Comparison of ENCODE assay signal across 13 mouse cellular contexts in genomic region chr6:38748037-38748436, GRCm38 (mm10).
"Had no signal": no experiment of that assay in that cellular context is flagged by ENCODE, and none has a peak within 500 bp of the region (broad histone marks: within the 10 kb centered on the region; RNA-seq: fewer than 3 reads in every experiment).

No protein-coding gene starts in this region.

- H3K4me3 ChIP-seq: limb, embryonic 13.5 days; midbrain, embryonic 15.5 days; neural tube, embryonic 13.5 days; stomach, embryonic 15.5 days had no signal

- H3K4me1 ChIP-seq: midbrain, embryonic 15.5 days; neural tube, embryonic 13.5 days; stomach, embryonic 15.5 days had no signal

- H3K27me3 ChIP-seq: limb, embryonic 13.5 days; midbrain, embryonic 15.5 days; neural tube, embryonic 13.5 days; stomach, embryonic 15.5 days had no signal

- H3K9me3 ChIP-seq: limb, embryonic 13.5 days; midbrain, embryonic 15.5 days; neural tube, embryonic 13.5 days; stomach, embryonic 15.5 days had no signal

- H3K27ac ChIP-seq: liver, embryonic 14.5 days; midbrain, embryonic 15.5 days; neural tube, embryonic 13.5 days; stomach, embryonic 15.5 days had no signal

- H3K9ac ChIP-seq: limb, embryonic 13.5 days; liver, embryonic 14.5 days; midbrain, embryonic 15.5 days; neural tube, embryonic 13.5 days; stomach, embryonic 15.5 days had no signal

- DNase-seq: kidney, postnatal 10 days; left cerebral cortex, postnatal 4 days; lung, adult 18-20 months; retina, postnatal 1 day; right cerebral cortex, postnatal 14 days; thymus, adult 2 months; thymus, postnatal 25 days had no signal

- ATAC-seq: midbrain, embryonic 15.5 days had no signal

- H3K4me2 ChIP-seq: limb, embryonic 13.5 days; midbrain, embryonic 11.5 days; midbrain, embryonic 15.5 days; neural tube, embryonic 13.5 days; stomach, embryonic 15.5 days had no signal
